ENCODE assay signal across 8 mouse cellular contexts in genomic region chr8:120309326-120309725, GRCm38 (mm10).
A peak's percentile ranks its signal among the peaks of the same experiment; 100 is the strongest.
DNase-seq lines count a peak whose midpoint lies in the region; ATAC-seq lines count a peak whose summit lies in the region.
"Had no signal": no experiment of that assay in that cellular context is flagged by ENCODE, and none has a peak within 500 bp of the region (broad histone marks: within the 10 kb centered on the region; RNA-seq: fewer than 3 reads in every experiment).

No protein-coding gene starts in this region.

- 30% methylated on average over 18 of the region's 18 CpGs for WGBS in forebrain, embryonic 16.5 days
- WGBS in hindbrain, embryonic 16.5 days, result 24% methylated on average over 18 of the region's 18 CpGs
- WGBS in midbrain, embryonic 13.5 days, result 18% methylated on average over 18 of the region's 18 CpGs

- H3K9ac ChIP-seq in forebrain, embryonic 16.5 days (replicated peaks; ENCODE audit: low read depth, low read length), result no peak overlapping the region; the same call in 1 of the 2 replicates
- no peak overlapping the region; the same call in 1 of the 2 replicates for H3K9ac ChIP-seq in hindbrain, embryonic 16.5 days (ENCODE audit: low read depth, low read length)
- 0 out of 2 replicates have a peak overlapping the region, but pooled peaks have one; percentile 19 for H3K9ac ChIP-seq in midbrain, embryonic 13.5 days (replicated peaks)

- no peak overlapping the region for H3K4me2 ChIP-seq in forebrain, embryonic 16.5 days (ENCODE audit: low read length)
- H3K4me2 ChIP-seq in hindbrain, embryonic 16.5 days (ENCODE audit: low read length), result no peak overlapping the region; the same call in 1 of the 2 replicates
- peak overlapping the region; percentile 26; the same call in 1 of the 2 replicates for H3K4me2 ChIP-seq in midbrain, embryonic 13.5 days (replicated peaks)

- no peaks in the 10 kb centered on the region for H3K27me3 ChIP-seq in forebrain, embryonic 16.5 days (replicated peaks; ENCODE audit: control insufficient read depth, insufficient read depth, low read length)
- H3K27me3 ChIP-seq in hindbrain, embryonic 16.5 days (replicated peaks; ENCODE audit: control insufficient read depth, insufficient read depth, low read length), result no peaks in the 10 kb centered on the region; the same call in 1 of the 2 replicates
- peaks cover 37% of the 10 kb centered on the region for H3K27me3 ChIP-seq in midbrain, embryonic 13.5 days

- peak; percentile 44 for DNase-seq in urinary bladder, postnatal 25 days (ENCODE audit: low spot score)
- DNase-seq in urinary bladder, adult 2 months (ENCODE audit: low spot score), result no peak
- DNase-seq in adipocyte (ENCODE audit: low spot score), result no peak
- DNase-seq in yolk sac, embryonic 10.5 days (ENCODE audit: low spot score), result no peak

- no peaks in the 10 kb centered on the region for H3K36me3 ChIP-seq in forebrain, embryonic 16.5 days (ENCODE audit: control insufficient read depth, insufficient read depth)
- H3K36me3 ChIP-seq in hindbrain, embryonic 16.5 days (ENCODE audit: control insufficient read depth, insufficient read depth, low read length), result no peaks in the 10 kb centered on the region
- H3K36me3 ChIP-seq in midbrain, embryonic 13.5 days, result no peaks in the 10 kb centered on the region

- H3K4me1 ChIP-seq in forebrain, embryonic 16.5 days (replicated peaks; ENCODE audit: control insufficient read depth, insufficient read depth, low read length), result peaks cover 39% of the 10 kb centered on the region
- peaks cover 42% of the 10 kb centered on the region for H3K4me1 ChIP-seq in hindbrain, embryonic 16.5 days (ENCODE audit: control insufficient read depth, insufficient read depth, low read depth, low read length)
- H3K4me1 ChIP-seq in midbrain, embryonic 13.5 days (replicated peaks), result peaks cover 70% of the 10 kb centered on the region

- peak overlapping the region; percentile 72 for H3K27ac ChIP-seq in forebrain, embryonic 16.5 days (ENCODE audit: low read length)
- peak overlapping the region; percentile 6; the same call in 1 of the 2 replicates for H3K27ac ChIP-seq in hindbrain, embryonic 16.5 days (ENCODE audit: low read depth, low read length)
- peak overlapping the region; percentile 85 for H3K27ac ChIP-seq in midbrain, embryonic 13.5 days

- ATAC-seq in forebrain, embryonic 16.5 days, result peak; percentile 79
- peak; percentile 27 for ATAC-seq in hindbrain, embryonic 16.5 days
- ATAC-seq in midbrain, embryonic 13.5 days, result peak; percentile 79

- H3K9me3 ChIP-seq in forebrain, embryonic 16.5 days (ENCODE audit: control insufficient read depth, low read length), result no peaks in the 10 kb centered on the region
- H3K9me3 ChIP-seq in hindbrain, embryonic 16.5 days (ENCODE audit: control insufficient read depth, low read length), result no peaks in the 10 kb centered on the region
- H3K9me3 ChIP-seq in midbrain, embryonic 13.5 days, result no peaks in the 10 kb centered on the region

- no peak overlapping the region for H3K4me3 ChIP-seq in forebrain, embryonic 16.5 days (replicated peaks; ENCODE audit: low read length)
- no peak overlapping the region for H3K4me3 ChIP-seq in hindbrain, embryonic 16.5 days (ENCODE audit: low read length)
- H3K4me3 ChIP-seq in midbrain, embryonic 13.5 days (replicated peaks), result no peak overlapping the region
- H3K4me3 ChIP-seq: myocyte had no signal

Comparison
In these comparisons a context has a peak if more than half of its experiments do, and no peak if none do; other contexts are left out.
1. ATAC-seq: peak in every context shown above with its lines; median percentile 79 in forebrain, embryonic 16.5 days; 79 in midbrain, embryonic 13.5 days; 27 in hindbrain, embryonic 16.5 days.
2. H3K27ac ChIP-seq: peak in every context shown above with its lines; median percentile 85 in midbrain, embryonic 13.5 days; 72 in forebrain, embryonic 16.5 days; 6 in hindbrain, embryonic 16.5 days.